Mouse (Mus musculus) lung, adult 2 months (tissue): ENCODE measurements at regions not wholly inside any gene's neighbourhood (a gene's known extent, or its start where the extent isn't known, plus 50 kb on each side); places are given as distances from the start of the nearest gene placed in this dataset.

Source experiments
- CTCF ChIP-seq: fragments of 200-500 bp; IDR thresholded peaks from 2 replicates; pipeline ENCODE4 v1.5.1; 2011; ENCODE audit warnings: mild to moderate bottlenecking, low read length, control low read depth; ENCODE audit not compliant: insufficient read depth
- POLR2A ChIP-seq: fragments of 200-500 bp; IDR thresholded peaks from 2 replicates; pipeline ENCODE4 v1.6.1; 2011; ENCODE audit warnings: low read depth, mild to moderate bottlenecking, control low read depth, low read length, borderline replicate concordance; ENCODE audit errors: extremely low read depth

DNA sequence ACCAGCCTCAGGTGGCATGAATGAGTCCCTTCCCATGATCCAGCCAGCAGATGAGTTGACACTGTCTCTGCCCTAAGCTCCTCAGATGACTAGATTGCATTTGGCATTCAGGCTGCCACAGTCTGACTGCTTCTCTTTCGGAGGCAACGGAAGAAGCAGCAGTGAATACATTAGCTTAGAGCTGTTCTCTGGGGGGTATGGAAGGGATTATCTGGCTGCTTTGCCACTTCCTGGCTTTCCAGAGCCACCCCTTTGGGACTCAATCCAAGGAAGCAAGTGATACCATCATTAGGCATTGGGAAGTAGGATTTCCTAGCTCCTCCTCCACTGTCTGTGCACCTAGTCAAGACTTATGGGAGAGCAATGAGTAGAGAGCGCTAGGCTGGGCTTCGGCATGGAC is 421.5 kb downstream of the Rps24 start:
- no peak for TF ChIP-seq CTCF
- no peak for TF ChIP-seq POLR2A
